Mouse (Mus musculus): ENCODE data around the gene Drc3. TPM values are rescaled to one million over a fixed set of nuclear protein-coding genes. Genes with fewer than 3 reads are reported as not detected.

Gene Drc3
- polyA plus RNA-seq (2015; fragmentation: Nextera tagmentation; extraction: Ambion mirVana): 11.2 and 11.3 TPM in 2 replicates

DNA sequence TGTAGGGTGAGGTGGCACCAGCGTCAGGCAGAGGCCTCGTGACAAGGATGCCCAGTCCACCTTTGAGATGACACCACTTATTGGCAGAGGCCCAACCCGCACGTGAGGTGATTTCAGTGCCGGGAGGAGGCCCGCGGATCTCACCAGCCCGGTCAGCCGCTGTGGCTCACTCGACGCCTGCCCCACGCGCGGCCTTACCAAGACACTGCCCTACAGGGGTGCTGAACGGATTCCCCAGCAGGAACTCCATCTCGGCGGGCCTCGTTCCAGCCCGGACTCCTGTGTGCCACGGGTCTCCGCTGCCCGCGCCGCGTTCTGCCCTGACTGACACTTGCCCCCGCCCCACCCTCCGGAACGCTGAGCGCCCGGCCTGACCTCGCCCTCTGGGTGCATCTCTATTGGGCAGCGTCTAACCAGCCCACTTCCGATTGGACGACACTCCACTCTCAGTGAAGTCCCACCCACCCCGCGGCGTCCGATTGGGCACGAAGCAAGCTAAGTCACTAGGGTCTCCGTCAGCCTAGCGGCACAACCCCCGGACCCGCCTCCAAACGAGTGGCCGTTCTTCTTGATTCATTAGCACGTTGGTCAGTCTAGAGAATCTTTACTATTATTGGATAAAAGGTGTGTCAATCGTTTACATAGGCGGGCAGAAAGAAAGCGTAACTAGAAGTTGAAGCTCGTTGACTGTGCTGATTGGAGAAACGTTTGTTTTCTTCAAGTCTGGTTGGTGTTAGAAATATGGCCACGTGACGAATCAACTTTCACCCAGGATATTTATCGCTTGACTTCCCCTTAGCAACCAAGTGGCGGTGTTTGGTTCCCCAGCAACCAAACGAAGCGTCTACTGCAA is at the start of gene Drc3, which contains the start of gene Tom1l2:
Gene Drc3, plus strand, starts transcription at position 771 of the 853 bp plus-strand sequence.
Gene Tom1l2, minus strand, starts transcription at position 347 of the 853 bp plus-strand sequence.
- Histone ChIP-seq H3K4me3 (ENCODE audit: low read length) (peak within 1 kb of the TSS; percentile 62), H3K4me1 (replicated peaks; ENCODE audit: control insufficient read depth, insufficient read depth, low read length) (peaks cover 13% of the 10 kb centered on the region), H3K27me3 (ENCODE audit: control insufficient read depth, insufficient read depth, low read depth, low read length) (no peaks in the 10 kb centered on the region), H3K4me2 (ENCODE audit: low read depth, low read length) (peak within 1 kb of the TSS; percentile 73), H3K36me3 (ENCODE audit: control insufficient read depth, insufficient read depth, low read length) (no peaks in the 10 kb centered on the region), H3K9me3 (ENCODE audit: control insufficient read depth, low read length) (no peaks in the 10 kb centered on the region), H3K27ac (ENCODE audit: low read length) (peak within 1 kb of the TSS; percentile 20), H3K9ac (ENCODE audit: low read length) (peak within 1 kb of the TSS; percentile 70)
- under 1% methylated on average over 57 of the region's 57 CpGs for WGBS
- ATAC-seq (ENCODE audit: low read depth): peak; percentile 100

DNA sequence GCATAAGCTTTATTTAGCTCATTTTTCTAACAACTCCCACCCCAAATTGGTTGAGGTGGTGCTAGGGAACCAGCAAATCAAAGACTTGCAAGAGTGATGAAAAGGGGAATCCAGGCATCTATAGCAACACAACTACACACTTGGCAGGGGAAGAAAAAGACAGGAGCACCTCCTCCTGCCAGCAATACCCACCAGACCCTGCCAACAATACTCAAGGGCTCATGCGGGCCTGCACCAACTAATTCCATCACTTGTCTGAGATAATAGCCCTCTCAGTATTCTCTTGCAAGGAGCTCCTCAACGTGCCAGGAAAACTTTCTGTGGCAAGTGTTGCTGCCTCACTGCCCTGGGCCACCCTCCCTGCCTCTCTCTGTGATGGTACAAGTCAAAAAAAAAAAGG is 49.6 kb upstream of the Drc3 start:
- no peak for ATAC-seq (ENCODE audit: low read depth)
- Histone ChIP-seq H3K4me2 (ENCODE audit: low read depth, low read length) (no peak overlapping the region), H3K9ac (ENCODE audit: low read length) (no peak overlapping the region), H3K36me3 (ENCODE audit: control insufficient read depth, insufficient read depth, low read length) (no peaks in the 10 kb centered on the region), H3K9me3 (ENCODE audit: control insufficient read depth, low read length) (no peaks in the 10 kb centered on the region), H3K27me3 (ENCODE audit: control insufficient read depth, insufficient read depth, low read depth, low read length) (no peaks in the 10 kb centered on the region), H3K4me1 (replicated peaks; ENCODE audit: control insufficient read depth, insufficient read depth, low read length) (peaks cover 39% of the 10 kb centered on the region), H3K4me3 (ENCODE audit: low read length) (no peak overlapping the region), H3K27ac (ENCODE audit: low read length) (no peak overlapping the region)
- WGBS: 66% methylated on average over 2 of the region's 2 CpGs

DNA sequence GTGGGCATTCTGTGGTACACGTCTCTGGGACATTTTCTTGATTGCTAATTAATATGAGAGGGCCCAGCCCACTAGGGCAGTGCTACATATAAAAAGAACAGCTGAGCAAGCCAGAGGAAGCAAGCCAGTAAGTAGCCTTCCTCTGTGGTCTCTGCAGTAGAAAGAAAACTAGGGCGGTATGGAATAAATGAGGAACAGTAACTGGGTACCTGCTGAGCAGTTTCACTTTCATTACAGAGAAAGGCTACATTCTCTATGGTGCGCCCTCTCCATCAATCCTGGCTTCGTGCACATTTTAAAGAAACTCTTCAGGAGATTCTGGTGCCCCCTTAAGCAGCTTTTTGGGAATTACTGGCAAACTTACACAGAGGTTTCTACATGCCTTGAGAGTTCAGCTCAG is 47.5 kb upstream of the Drc3 start:
- ATAC-seq (ENCODE audit: low read depth): no peak
- Histone ChIP-seq H3K9ac (ENCODE audit: low read length) (no peak overlapping the region; the same call in 1 of the 2 replicates), H3K27me3 (ENCODE audit: control insufficient read depth, insufficient read depth, low read depth, low read length) (no peaks in the 10 kb centered on the region), H3K9me3 (ENCODE audit: control insufficient read depth, low read length) (no peaks in the 10 kb centered on the region), H3K4me3 (ENCODE audit: low read length) (no peak overlapping the region), H3K4me1 (replicated peaks; ENCODE audit: control insufficient read depth, insufficient read depth, low read length) (peaks cover 55% of the 10 kb centered on the region), H3K36me3 (ENCODE audit: control insufficient read depth, insufficient read depth, low read length) (no peaks in the 10 kb centered on the region), H3K27ac (ENCODE audit: low read length) (peak overlapping the region; percentile 63), H3K4me2 (ENCODE audit: low read depth, low read length) (peak overlapping the region; percentile 9; the same call in 1 of the 2 replicates)
- 54% methylated on average over 4 of the region's 4 CpGs for WGBS

DNA sequence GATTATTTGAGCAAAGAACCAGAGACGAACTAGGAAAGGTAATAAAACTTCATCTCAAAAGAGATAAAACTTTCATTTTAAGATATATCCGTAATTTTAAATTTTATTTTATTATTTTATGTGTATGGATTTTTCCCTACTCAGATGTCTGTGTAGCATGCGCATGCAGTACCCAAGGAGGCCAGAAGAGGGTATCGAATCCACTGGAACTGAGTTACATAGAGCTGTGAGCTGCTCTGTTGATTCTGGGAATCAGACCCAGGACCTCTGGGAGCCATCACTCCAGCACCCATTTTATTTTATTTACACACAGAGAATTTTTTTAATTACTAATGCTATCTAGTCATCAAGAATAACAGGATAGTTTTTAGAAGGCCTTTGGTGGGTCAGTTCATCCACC is 46.3 kb upstream of the Drc3 start:
- no peaks in the 10 kb centered on the region for H3K36me3 ChIP-seq (ENCODE audit: control insufficient read depth, insufficient read depth, low read length)
- WGBS: 78% methylated on average over 4 of the region's 4 CpGs
- H3K9me3 ChIP-seq (ENCODE audit: control insufficient read depth, low read length): no peaks in the 10 kb centered on the region
- no peak overlapping the region for H3K4me2 ChIP-seq (ENCODE audit: low read depth, low read length)
- no peak overlapping the region for H3K4me3 ChIP-seq (ENCODE audit: low read length)
- H3K9ac ChIP-seq (ENCODE audit: low read length): no peak overlapping the region
- H3K27ac ChIP-seq (ENCODE audit: low read length): peak overlapping the region; percentile 89
- no peak for ATAC-seq (ENCODE audit: low read depth)
- H3K4me1 ChIP-seq (replicated peaks; ENCODE audit: control insufficient read depth, insufficient read depth, low read length): peaks cover 61% of the 10 kb centered on the region
- no peaks in the 10 kb centered on the region for H3K27me3 ChIP-seq (ENCODE audit: control insufficient read depth, insufficient read depth, low read depth, low read length)

DNA sequence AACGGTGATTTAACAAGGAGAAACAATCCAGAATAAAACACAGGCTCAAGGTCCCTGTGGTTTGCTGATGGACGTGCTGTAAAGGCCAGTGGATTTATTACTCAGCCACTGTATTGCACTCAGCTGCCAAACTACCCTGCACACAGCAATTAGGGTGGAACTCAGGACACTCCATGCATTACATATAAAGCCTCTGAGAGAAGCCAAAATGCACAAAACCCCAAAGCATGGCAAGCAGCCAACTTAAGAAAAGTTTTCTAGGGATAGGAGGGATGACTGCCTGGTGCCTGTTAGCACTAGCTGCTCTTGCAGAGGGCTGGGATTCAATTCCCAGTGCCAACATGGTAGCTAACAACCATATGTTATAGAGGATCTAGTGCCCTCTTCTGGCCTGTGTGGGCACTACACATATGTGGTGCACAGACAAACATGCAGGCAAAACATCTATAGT is 45.7 kb upstream of the Drc3 start:
- Histone ChIP-seq H3K9ac (ENCODE audit: low read length) (no peak overlapping the region), H3K4me1 (replicated peaks; ENCODE audit: control insufficient read depth, insufficient read depth, low read length) (peaks cover 58% of the 10 kb centered on the region), H3K4me2 (ENCODE audit: low read depth, low read length) (no peak overlapping the region), H3K36me3 (ENCODE audit: control insufficient read depth, insufficient read depth, low read length) (no peaks in the 10 kb centered on the region), H3K27me3 (ENCODE audit: control insufficient read depth, insufficient read depth, low read depth, low read length) (no peaks in the 10 kb centered on the region), H3K27ac (ENCODE audit: low read length) (peak overlapping the region; percentile 89), H3K9me3 (ENCODE audit: control insufficient read depth, low read length) (no peaks in the 10 kb centered on the region), H3K4me3 (ENCODE audit: low read length) (no peak overlapping the region)
- 65% methylated on average over 2 of the region's 2 CpGs for WGBS
- no peak for ATAC-seq (ENCODE audit: low read depth)

DNA sequence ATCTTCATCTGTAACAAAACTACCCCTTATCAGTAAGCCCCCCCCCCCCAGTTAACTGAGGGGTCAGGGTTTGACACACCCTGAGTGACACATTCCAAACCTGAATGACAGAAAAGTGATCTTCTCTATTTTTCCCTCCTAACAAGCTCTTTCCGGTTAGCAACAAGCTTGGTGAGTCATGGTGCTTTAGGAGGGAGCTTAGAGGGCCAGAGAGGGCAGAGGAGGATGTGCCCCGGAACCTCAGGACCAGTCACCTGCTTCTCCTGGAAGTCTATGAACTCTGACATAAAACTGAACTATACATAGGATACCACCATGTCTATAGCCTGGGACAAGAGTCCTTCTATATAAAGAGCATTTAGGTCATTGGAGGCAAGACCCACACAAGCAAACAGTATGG is 45.1 kb upstream of the Drc3 start:
- Histone ChIP-seq H3K9me3 (ENCODE audit: control insufficient read depth, low read length) (no peaks in the 10 kb centered on the region), H3K4me3 (ENCODE audit: low read length) (no peak overlapping the region), H3K4me2 (ENCODE audit: low read depth, low read length) (no peak overlapping the region), H3K27me3 (ENCODE audit: control insufficient read depth, insufficient read depth, low read depth, low read length) (no peaks in the 10 kb centered on the region), H3K9ac (ENCODE audit: low read length) (no peak overlapping the region), H3K36me3 (ENCODE audit: control insufficient read depth, insufficient read depth, low read length) (no peaks in the 10 kb centered on the region), H3K27ac (ENCODE audit: low read length) (peak overlapping the region; percentile 89), H3K4me1 (replicated peaks; ENCODE audit: control insufficient read depth, insufficient read depth, low read length) (peaks cover 53% of the 10 kb centered on the region)
- no peak for ATAC-seq (ENCODE audit: low read depth)
- 56% methylated on average over 2 of the region's 2 CpGs for WGBS

DNA sequence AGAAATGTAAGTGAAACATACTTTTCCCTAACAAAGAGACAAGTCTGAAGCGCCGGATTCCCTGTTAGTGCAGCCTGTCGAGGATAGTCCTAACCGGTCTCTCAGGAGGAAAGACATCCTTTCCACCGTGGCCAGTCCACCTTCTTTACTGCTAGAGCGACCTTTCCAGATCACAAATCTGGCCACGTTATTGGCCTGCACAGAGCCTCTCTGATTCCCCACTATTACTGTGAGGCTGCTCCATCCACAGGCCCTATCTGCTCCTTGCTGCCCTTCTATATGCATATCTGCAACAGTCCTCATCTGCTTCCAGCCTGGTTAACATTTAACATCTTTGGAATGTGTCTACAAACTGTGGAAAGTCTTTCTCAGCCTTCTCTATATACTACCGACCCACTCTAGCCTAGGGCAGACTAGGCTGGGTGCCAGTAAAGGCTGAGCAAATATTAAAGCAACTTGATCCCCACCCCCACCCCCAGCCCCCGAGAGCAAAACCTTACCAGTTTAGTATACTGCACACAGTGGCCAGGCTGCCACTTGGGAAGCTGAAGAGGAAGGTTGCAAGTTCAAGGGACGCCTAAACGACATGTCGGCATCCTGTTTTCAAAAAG is 44.5 kb upstream of the Drc3 start:
- Histone ChIP-seq H3K4me2 (ENCODE audit: low read depth, low read length) (peak overlapping the region; percentile 4; the same call in 1 of the 2 replicates), H3K9ac (ENCODE audit: low read length) (no peak overlapping the region), H3K36me3 (ENCODE audit: control insufficient read depth, insufficient read depth, low read length) (no peaks in the 10 kb centered on the region), H3K4me3 (ENCODE audit: low read length) (no peak overlapping the region), H3K9me3 (ENCODE audit: control insufficient read depth, low read length) (no peaks in the 10 kb centered on the region), H3K27ac (ENCODE audit: low read length) (peak overlapping the region; percentile 89), H3K27me3 (ENCODE audit: control insufficient read depth, insufficient read depth, low read depth, low read length) (no peaks in the 10 kb centered on the region), H3K4me1 (replicated peaks; ENCODE audit: control insufficient read depth, insufficient read depth, low read length) (peaks cover 53% of the 10 kb centered on the region)
- ATAC-seq (ENCODE audit: low read depth): peak; percentile 88
- WGBS: 30% methylated on average over 12 of the region's 12 CpGs

DNA sequence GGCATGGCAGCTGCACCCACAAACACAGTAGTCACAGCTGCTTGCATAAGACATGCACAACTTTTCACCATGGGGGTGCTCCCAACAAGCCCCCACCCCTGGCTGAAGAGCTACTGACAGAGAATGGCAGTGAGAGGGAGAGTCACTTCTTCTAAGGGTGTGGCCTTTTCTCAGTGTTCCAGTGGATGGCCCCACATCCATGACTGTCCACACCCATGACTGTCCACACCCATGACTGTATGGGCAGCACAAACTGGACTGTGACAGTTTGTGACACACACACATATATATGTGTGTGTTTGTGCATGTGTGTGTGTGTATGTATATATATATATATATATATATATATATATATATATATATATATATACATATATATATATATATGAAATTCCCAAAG is 43.3 kb upstream of the Drc3 start:
- no peaks in the 10 kb centered on the region for H3K36me3 ChIP-seq (ENCODE audit: control insufficient read depth, insufficient read depth, low read length)
- no peak overlapping the region for H3K4me2 ChIP-seq (ENCODE audit: low read depth, low read length)
- no peaks in the 10 kb centered on the region for H3K27me3 ChIP-seq (ENCODE audit: control insufficient read depth, insufficient read depth, low read depth, low read length)
- H3K27ac ChIP-seq (ENCODE audit: low read length): peak overlapping the region; percentile 74
- no peak overlapping the region for H3K9ac ChIP-seq (ENCODE audit: low read length)
- no peak for ATAC-seq (ENCODE audit: low read depth)
- peaks cover 53% of the 10 kb centered on the region for H3K4me1 ChIP-seq (replicated peaks; ENCODE audit: control insufficient read depth, insufficient read depth, low read length)
- no peak overlapping the region for H3K4me3 ChIP-seq (ENCODE audit: low read length)
- no peaks in the 10 kb centered on the region for H3K9me3 ChIP-seq (ENCODE audit: control insufficient read depth, low read length)
